In the genomic region with DNA sequence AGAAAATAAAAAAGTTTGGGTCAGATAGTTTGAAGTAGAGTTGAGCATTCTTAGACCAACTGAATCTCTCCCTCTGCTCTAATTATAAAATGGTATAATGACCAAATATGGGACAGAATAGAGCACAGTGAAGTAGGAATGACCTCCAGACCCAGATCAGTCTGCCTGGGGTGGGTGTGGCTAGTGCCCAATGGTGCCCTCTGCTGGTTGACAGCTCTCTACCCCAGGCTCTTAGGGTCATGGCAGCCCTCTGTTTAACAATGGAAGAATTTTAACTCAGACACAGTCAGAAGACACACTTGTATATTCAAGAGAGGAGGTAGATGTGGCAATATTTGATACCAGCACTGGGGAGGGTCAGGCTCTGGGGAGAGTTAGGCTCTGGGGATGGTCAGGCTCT, we compare ENCODE assay signal across 9 mouse cellular contexts. TPM values are rescaled to one million over a fixed set of nuclear protein-coding genes. Genes with fewer than 3 reads are reported as not detected.
DNase-seq lines count a peak whose midpoint lies in the region; ATAC-seq and TF ChIP-seq lines count a peak whose summit lies in the region.
"Had no signal": no experiment of that assay in that cellular context is flagged by ENCODE, and none has a peak within 500 bp of the region (broad histone marks: within the 10 kb centered on the region; RNA-seq: fewer than 3 reads in every experiment).

No protein-coding gene starts in this region.

- H3K4me1 ChIP-seq in heart, postnatal 0 days (ENCODE audit: control insufficient read depth, insufficient read depth): no peaks in the 10 kb centered on the region
- H3K4me1 ChIP-seq: limb, embryonic 12.5 days had no signal

- H3K36me3 ChIP-seq in heart, postnatal 0 days (replicated peaks; ENCODE audit: control insufficient read depth, insufficient read depth, low read length): peaks cover 58% of the 10 kb centered on the region

- no peaks in the 10 kb centered on the region for H3K9me3 ChIP-seq in heart, postnatal 0 days (replicated peaks; ENCODE audit: control insufficient read depth, low read length)
- H3K9me3 ChIP-seq: limb, embryonic 12.5 days had no signal

- no peak for ATAC-seq in heart, postnatal 0 days (ENCODE audit: insufficient read depth, low read depth)
- peak; percentile 45 for ATAC-seq in CD4-positive, CD25-positive, alpha-beta regulatory T cell, adult 4 months

- TF ChIP-seq EP300 in heart, postnatal 0 days (IDR thresholded peaks at IDR 0.05; ENCODE audit: low read depth): no peak

- no peak overlapping the region for H3K4me2 ChIP-seq in heart, postnatal 0 days (ENCODE audit: low read depth, low read length)
- H3K4me2 ChIP-seq: limb, embryonic 12.5 days had no signal

- H3K4me3 ChIP-seq in heart, postnatal 0 days (ENCODE audit: low read depth, low read length): no peak overlapping the region
- H3K4me3 ChIP-seq: limb, embryonic 12.5 days had no signal

- no peak overlapping the region for H3K27ac ChIP-seq in heart, postnatal 0 days (ENCODE audit: low read depth)
- H3K27ac ChIP-seq: limb, embryonic 12.5 days had no signal

- no peaks in the 10 kb centered on the region for H3K27me3 ChIP-seq in heart, postnatal 0 days (ENCODE audit: control insufficient read depth, insufficient read depth, low read length)
- H3K27me3 ChIP-seq: limb, embryonic 12.5 days had no signal

- no peak for DNase-seq in heart, postnatal 0 days (ENCODE audit: low spot score)
- no peak for DNase-seq in heart, adult 8-10 months (ENCODE audit: low spot score)
- DNase-seq in c-Kit-positive CD71-positive TER-119-positive erythroid progenitor cells, embryonic 14.5 days (ENCODE audit: low spot score): peak; percentile 27
- peak; percentile 37 for DNase-seq in lung, postnatal 36 days
- no peak for DNase-seq in retina, postnatal 1 day
- no peak for DNase-seq in right cerebral cortex, postnatal 10 days (ENCODE audit: low spot score in 2 of 2)
- DNase-seq in left cerebral cortex, adult 9 months (ENCODE audit: low spot score in 2 of 2): no peak

- peak; percentile 14; the same call in 1 of the 2 replicates for TF ChIP-seq CTCF in heart, postnatal 0 days (IDR thresholded peaks at IDR 0.05; ENCODE audit: low read depth)

- H3K9ac ChIP-seq in heart, postnatal 0 days (replicated peaks; ENCODE audit: low read depth, low read length): no peak overlapping the region
- H3K9ac ChIP-seq: limb, embryonic 12.5 days had no signal

RNA-seq across cellular contexts. Expression of gene Spg11, which starts 16.1 kb away (rescaled TPM):
- 11.0 and 15.7 TPM in 2 replicates for total RNA-seq in heart, postnatal 0 days (2014; rRNA removed; ENCODE audit: low replicate concordance)
- polyA plus RNA-seq in heart, postnatal 0 days (2015; fragmentation: Nextera tagmentation; extraction: Ambion mirVana): 2.2 and 2.7 TPM in 2 replicates
- 10 to 100 TPM; 10.8 to 11.7 (median 11.6) TPM for total RNA-seq in heart, adult 8-10 months (2022)
- polyA plus RNA-seq in CD4-positive, CD25-positive, alpha-beta regulatory T cell, adult 4 months (2017; shearing (Covaris generic)): 1 to 10 TPM; 5.3 to 7.4 TPM

RNA-seq across cellular contexts. Expression of gene B2m, which starts 45.4 kb away (rescaled TPM):
- total RNA-seq in heart, postnatal 0 days (2014; rRNA removed; ENCODE audit: low replicate concordance): 166 and 244 TPM in 2 replicates
- 273 and 282 TPM in 2 replicates for polyA plus RNA-seq in heart, postnatal 0 days (2015; fragmentation: Nextera tagmentation; extraction: Ambion mirVana)
- total RNA-seq in heart, adult 8-10 months (2022): 100 to 1,000 TPM; 199 to 255 (median 220) TPM
- polyA plus RNA-seq in CD4-positive, CD25-positive, alpha-beta regulatory T cell, adult 4 months (2017; shearing (Covaris generic)): 1,000 to 10,000 TPM; 7,747 to 9,345 TPM

RNA-seq across cellular contexts. Expression of gene Trim69, which starts 58.4 kb away (rescaled TPM):
- total RNA-seq in heart, postnatal 0 days (2014; rRNA removed; ENCODE audit: low replicate concordance): not detected in 2 replicates
- not detected in 2 replicates for polyA plus RNA-seq in heart, postnatal 0 days (2015; fragmentation: Nextera tagmentation; extraction: Ambion mirVana)
- under 1 TPM in 1 of 4 experiments, not detected in 3; 0.22 TPM for total RNA-seq in heart, adult 8-10 months (2022)
- under 1 TPM in 1 of 2 experiments, not detected in 1; 0.35 TPM for polyA plus RNA-seq in CD4-positive, CD25-positive, alpha-beta regulatory T cell, adult 4 months (2017; shearing (Covaris generic))
- polyA plus RNA-seq: limb, embryonic 12.5 days had no signal

Comparison
In these comparisons a context has a peak if more than half of its experiments do, and no peak if none do; other contexts are left out.
1. DNase-seq: peak in c-Kit-positive CD71-positive TER-119-positive erythroid progenitor cells, embryonic 14.5 days (single experiment) and lung, postnatal 36 days (single experiment); none in heart, postnatal 0 days (single experiment), heart, adult 8-10 months (single experiment), retina, postnatal 1 day (single experiment), right cerebral cortex, postnatal 10 days (0 of 2) and left cerebral cortex, adult 9 months (0 of 2).